Mouse (Mus musculus) limb, embryonic 14.5 days (tissue): ENCODE data around the gene Acat3. TPM values are rescaled to one million over a fixed set of nuclear protein-coding genes. Genes with fewer than 3 reads are reported as not detected.
"Not testable (repeated sequence)": the region's sequence is repeated elsewhere in the genome, so short reads cannot be mapped to it uniquely, and the experiment has no call there.

Experiments used
- ATAC-seq: fragments of 200-750 bp; cut with Nextera tagmentation; 2 replicates; pipeline ENCODE4 v1.8.0; 2017; ENCODE audit warnings: low read depth, moderate number of reproducible peaks, moderate TSS enrichment; ENCODE audit not compliant: low FRiP score
- DNase-seq: peaks from one replicate; pipeline ENCODE4 v3.0.0-alpha.2; 2015; ENCODE audit warnings: low spot score
- H3K27ac ChIP-seq: fragments of 300-500 bp; sonication (generic); replicated peaks from 2 replicates; pipeline ENCODE4 v1.5.1; 2014; ENCODE audit warnings: low read depth, mild to moderate bottlenecking, low read length, moderate library complexity, mixed read lengths
- H3K27me3 ChIP-seq: fragments of 300-500 bp; sonication (generic); 2 replicates; pipeline ENCODE4 v1.6.1; 2014; ENCODE audit warnings: low read length, mixed read lengths; ENCODE audit not compliant: control insufficient read depth, insufficient read depth
- H3K36me3 ChIP-seq: fragments of 300-500 bp; sonication (generic); 2 replicates; pipeline ENCODE4 v1.6.1; 2014; ENCODE audit warnings: mild to moderate bottlenecking, low read length, moderate library complexity, mixed read lengths; ENCODE audit not compliant: control insufficient read depth, insufficient read depth
- H3K4me1 ChIP-seq: fragments of 300-500 bp; sonication (generic); 2 replicates; pipeline ENCODE4 v1.6.1; 2014; ENCODE audit warnings: antibody characterized with exemption, low read length, mixed read lengths; ENCODE audit not compliant: control insufficient read depth, insufficient read depth
- H3K4me2 ChIP-seq: fragments of 300-500 bp; sonication (generic); replicated peaks from 2 replicates; pipeline ENCODE4 v1.6.1; 2014; ENCODE audit warnings: low read depth, mild to moderate bottlenecking, low read length, moderate library complexity; ENCODE audit not compliant: severe bottlenecking
- H3K4me3 ChIP-seq: fragments of 300-500 bp; sonication (generic); replicated peaks from 2 replicates; pipeline ENCODE4 v1.5.1; 2014; ENCODE audit warnings: low read length
- H3K9ac ChIP-seq: fragments of 300-500 bp; sonication (generic); 2 replicates; pipeline ENCODE4 v1.6.1; 2014; ENCODE audit warnings: mild to moderate bottlenecking, low read depth, low read length, moderate library complexity; ENCODE audit not compliant: severe bottlenecking
- H3K9me3 ChIP-seq: fragments of 300-500 bp; sonication (generic); 2 replicates; pipeline ENCODE4 v1.6.1; 2016; ENCODE audit warnings: low read length; ENCODE audit not compliant: control insufficient read depth
- POLR2A ChIP-seq: fragments of 200-500 bp; IDR thresholded peaks from 2 replicates; pipeline ENCODE4 v1.8.0; 2012; ENCODE audit warnings: inconsistent platforms, mild to moderate bottlenecking, moderate library complexity, borderline replicate concordance; ENCODE audit not compliant: insufficient read depth, insufficient read length; ENCODE audit errors: extremely low read depth
- WGBS: fragments of 180-500 bp; shearing (Covaris S2); extraction: QIAGEN DNeasy Blood & Tissue Kit; methylation state at CpG from one replicate; pipeline ENCODE4 v1.1.7; 2014; 5-methylcytosine and 5-hydroxymethylcytosine counted together
- polyA plus RNA-seq, 2 experiments: library from polyadenylated mRNA; depleted of rRNA in 1 of 2; stranded (reverse) in 1 of 2; unstranded in 1 of 2; fragments of >200 nt; fragmentation: Nextera tagmentation in 1 of 2; extraction: Ambion mirVana in 1 of 2; gene quantifications; 2 replicates each; pipeline versions ENCODE4 v1.2.1 to v1.2.3; 2012 to 2014

The Acat3 gene
- polyA plus RNA-seq, 2 experiments: 0.33 to 0.47 TPM

- H3K4me3 ChIP-seq: no peak overlapping the region
- H3K9me3 ChIP-seq: no peaks in the 10 kb centered on the region
- H3K27me3 ChIP-seq: no peaks in the 10 kb centered on the region
- TF ChIP-seq POLR2A: no peak
- H3K36me3 ChIP-seq: peaks cover 18% of the 10 kb centered on the region
- DNase-seq: no peak
- no peak for ATAC-seq
- H3K27ac ChIP-seq: no peak overlapping the region
- no peak overlapping the region for H3K4me2 ChIP-seq
- H3K4me1 ChIP-seq: peaks cover 9% of the 10 kb centered on the region
- H3K9ac ChIP-seq: no peak overlapping the region
- WGBS: 97% methylated on average over 6 of the region's 6 CpGs
Observed at GRCm38 (mm10) chr17:12902291-12902690, 38.1 kb downstream of the Acat3 start.

DNA sequence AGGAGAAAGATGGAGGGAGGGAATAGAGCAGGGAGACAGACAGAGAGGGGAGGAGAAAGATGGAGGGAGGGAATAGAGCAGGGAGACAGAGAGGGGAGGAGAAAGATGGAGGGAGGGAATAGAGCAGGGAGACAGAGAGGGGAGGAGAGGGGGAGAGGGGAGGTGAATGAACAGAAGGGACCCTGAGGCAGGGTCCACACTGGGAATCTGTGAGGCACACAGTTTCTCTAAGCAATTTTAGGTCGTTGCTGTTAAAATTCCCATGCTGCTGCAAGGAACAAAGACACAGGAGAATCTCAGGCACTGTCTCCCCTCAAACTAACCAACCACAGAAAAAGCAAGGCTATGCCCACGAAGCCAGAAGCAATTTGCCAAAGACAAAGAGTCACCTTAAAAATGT lies 41.8 kb downstream of the Acat3 start:
- WGBS: 54% methylated on average over 2 of the region's 2 CpGs
- H3K4me2 ChIP-seq, ATAC-seq: not testable (repeated sequence)

GRCm38 (mm10) chr17:12897674-12898073 lies 42.7 kb downstream of the Acat3 start:
- Histone ChIP-seq H3K4me3 (no peak overlapping the region), H3K27me3 (no peaks in the 10 kb centered on the region), H3K9me3 (no peaks in the 10 kb centered on the region), H3K9ac (no peak overlapping the region), H3K4me1 (peaks cover under 1% of the 10 kb centered on the region; the same call in 1 of the 2 replicates), H3K4me2 (no peak overlapping the region), H3K27ac (no peak overlapping the region; the same call in 1 of the 2 replicates), H3K36me3 (peaks cover 9% of the 10 kb centered on the region)
- WGBS: 93% methylated on average over 5 of the region's 5 CpGs
- no peak for DNase-seq
- TF ChIP-seq POLR2A: no peak
- ATAC-seq: no peak

More for the DNA sequence above, 41.8 kb downstream of the Acat3 start:
- DNase-seq, H3K9me3 ChIP-seq, H3K27me3 ChIP-seq, H3K27ac ChIP-seq, H3K9ac ChIP-seq, H3K4me3 ChIP-seq, H3K4me1 ChIP-seq: not testable (repeated sequence)
- H3K36me3 ChIP-seq: peaks cover 13% of the 10 kb centered on the region

DNA sequence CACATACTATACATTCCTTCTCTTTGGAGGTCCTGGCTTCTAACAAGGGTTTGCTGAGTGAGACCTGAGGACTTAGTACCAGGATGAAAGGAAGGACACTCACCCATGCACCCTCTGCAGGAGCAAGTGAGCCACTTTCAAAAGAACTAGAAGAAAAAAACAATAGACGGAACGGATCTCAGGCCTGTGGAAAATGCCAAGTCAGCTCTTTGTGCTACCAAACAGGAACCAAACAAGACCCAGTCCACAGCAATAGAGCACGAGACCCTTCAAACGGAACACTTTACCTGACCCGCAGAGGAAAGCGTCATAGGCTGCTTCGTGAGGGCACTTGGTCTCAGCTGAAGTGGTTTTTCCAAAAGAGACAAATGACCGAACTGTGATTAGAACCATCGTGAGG lies 48.4 kb downstream of the Acat3 start:
- TF ChIP-seq POLR2A: no peak
- H3K4me3 ChIP-seq: no peak overlapping the region
- no peak overlapping the region for H3K9ac ChIP-seq
- H3K27ac ChIP-seq: no peak overlapping the region
- H3K36me3 ChIP-seq: peaks cover 17% of the 10 kb centered on the region
- DNase-seq (no peak), ATAC-seq (no peak)
- H3K4me2 ChIP-seq: no peak overlapping the region
- no peaks in the 10 kb centered on the region for H3K27me3 ChIP-seq
- WGBS: 97% methylated on average over 9 of the region's 9 CpGs
- H3K4me1 ChIP-seq: peaks cover 4% of the 10 kb centered on the region
- no peaks in the 10 kb centered on the region for H3K9me3 ChIP-seq

DNA sequence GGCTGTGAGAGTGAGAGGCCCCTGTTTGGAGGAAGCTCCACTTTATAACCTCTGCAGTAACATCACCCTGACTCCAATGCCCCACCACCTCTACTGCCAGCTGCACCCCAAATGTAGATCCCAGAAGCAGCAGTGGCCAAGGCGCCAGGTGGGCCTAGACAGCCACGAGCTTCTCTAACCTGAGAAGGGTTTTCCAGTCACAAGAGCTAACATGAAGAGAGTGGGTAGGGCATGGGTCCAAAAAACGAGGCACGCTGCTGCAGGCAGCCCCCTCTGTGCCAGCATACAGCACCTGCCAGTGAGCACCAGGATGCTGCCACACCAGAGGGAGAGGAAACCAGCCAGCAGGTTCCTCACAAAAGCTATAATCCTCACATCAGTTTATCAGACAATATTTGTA lies 49.3 kb downstream of the Acat3 start:
- TF ChIP-seq POLR2A: no peak
- ATAC-seq (no peak), DNase-seq (no peak)
- no peak overlapping the region for H3K27ac ChIP-seq
- WGBS: 88% methylated on average over 4 of the region's 4 CpGs
- no peaks in the 10 kb centered on the region for H3K27me3 ChIP-seq
- peaks cover 17% of the 10 kb centered on the region for H3K36me3 ChIP-seq
- H3K9me3 ChIP-seq: no peaks in the 10 kb centered on the region
- H3K9ac ChIP-seq: no peak overlapping the region; the same call in 1 of the 2 replicates
- H3K4me1 ChIP-seq: peaks cover 4% of the 10 kb centered on the region
- H3K4me3 ChIP-seq: no peak overlapping the region
- H3K4me2 ChIP-seq: no peak overlapping the region
